Mouse (Mus musculus) left cerebral cortex, postnatal 14 days (tissue): ENCODE measurements around the gene Pcsk4. TPM values are rescaled to one million over a fixed set of nuclear protein-coding genes. Genes with fewer than 3 reads are reported as not detected.

Experiments
- DNase-seq, 2 experiments: peaks; one replicate each; pipeline ENCODE4 v3.0.0; 2021 to 2022; ENCODE audit warnings: low spot score in 2 of 2, mixed read lengths in 1 of 2
- intact Hi-C: fragments of 180-260 bp; cut with DNase I; formaldehyde crosslinking; loops from one replicate; pipeline ENCODE4 v1.15.1; 2025
- total RNA-seq, 2 experiments: library from RNA; stranded (reverse); gene quantifications; 2 replicates each; pipeline ENCODE4 v1.2.3; 2021

Gene Pcsk4
- total RNA-seq, 2 experiments from 2014 or later = 4.9 to 5.7 TPM

DNA sequence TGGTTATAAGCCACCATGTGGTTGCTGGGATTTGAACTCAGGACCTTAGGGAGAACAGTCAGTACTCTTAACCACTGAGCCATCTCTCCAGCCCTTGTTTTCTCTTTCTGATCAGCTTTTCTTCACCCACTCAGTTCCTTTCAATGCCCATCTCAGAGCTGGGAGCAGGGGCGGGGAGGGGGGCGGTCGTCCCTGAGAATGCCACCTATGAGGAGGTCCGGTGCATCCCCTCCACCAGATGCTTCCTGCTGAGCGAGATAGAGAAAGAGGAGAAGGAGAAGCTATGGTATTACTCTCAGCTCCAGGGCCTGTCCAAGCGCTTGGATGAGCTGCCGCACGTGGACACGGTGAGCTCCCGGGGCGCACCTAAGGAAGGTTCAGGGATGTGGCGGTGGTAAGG, 24.8 kb downstream of the Pcsk4 start:
- intact Hi-C loops = no loop called here
- DNase-seq = no peak

- peak; percentile 66 to 75 for DNase-seq
- intact Hi-C loops = no loop called here
Measured at GRCm38 (mm10) chr10:80302471-80302881, 26.8 kb downstream of the Pcsk4 start.

- intact Hi-C loops = no loop called here
Measured at GRCm38 (mm10) chr10:80302082-80302355, 27.3 kb downstream of the Pcsk4 start.

GRCm38 (mm10) chr10:80301256-80302081, 27.8 kb downstream of the Pcsk4 start:
- DNase-seq = no peak
- intact Hi-C loops = no loop called here

More at GRCm38 (mm10) chr10:80302082-80302355, 27.3 kb downstream of the Pcsk4 start:
- no peak for DNase-seq

GRCm38 (mm10) chr10:80300672-80301181, 28.6 kb downstream of the Pcsk4 start:
- intact Hi-C loops = no loop called here
- DNase-seq = peak; percentile 62 to 74

DNA sequence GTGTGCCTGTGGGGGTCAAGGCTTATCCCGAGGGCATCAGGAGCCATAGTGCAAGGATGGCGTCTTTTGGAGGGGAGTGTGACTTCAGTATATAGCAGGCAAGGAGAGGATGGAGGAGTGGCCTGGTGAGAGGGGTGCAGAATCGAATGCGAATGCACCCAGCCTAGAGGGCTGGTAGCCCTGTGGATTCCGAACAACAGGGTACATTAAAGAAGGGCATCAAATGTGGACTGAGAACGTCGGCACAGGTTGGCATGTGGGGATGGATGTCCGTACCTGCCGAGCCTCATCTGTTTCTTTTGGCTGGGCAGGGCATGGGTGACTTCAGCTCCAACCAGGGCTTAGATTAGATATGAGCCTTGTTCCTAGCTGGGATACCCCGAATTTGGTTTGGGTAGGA, 29.5 kb downstream of the Pcsk4 start:
- intact Hi-C loops = no loop called here
- no peak for DNase-seq

- DNase-seq = no peak
- intact Hi-C loops = no loop called here
Measured at GRCm38 (mm10) chr10:80299301-80299700, 30.0 kb downstream of the Pcsk4 start.

GRCm38 (mm10) chr10:80298571-80299281, 30.6 kb downstream of the Pcsk4 start:
- intact Hi-C loops = no loop called here
- DNase-seq = peak; percentile 95

DNA sequence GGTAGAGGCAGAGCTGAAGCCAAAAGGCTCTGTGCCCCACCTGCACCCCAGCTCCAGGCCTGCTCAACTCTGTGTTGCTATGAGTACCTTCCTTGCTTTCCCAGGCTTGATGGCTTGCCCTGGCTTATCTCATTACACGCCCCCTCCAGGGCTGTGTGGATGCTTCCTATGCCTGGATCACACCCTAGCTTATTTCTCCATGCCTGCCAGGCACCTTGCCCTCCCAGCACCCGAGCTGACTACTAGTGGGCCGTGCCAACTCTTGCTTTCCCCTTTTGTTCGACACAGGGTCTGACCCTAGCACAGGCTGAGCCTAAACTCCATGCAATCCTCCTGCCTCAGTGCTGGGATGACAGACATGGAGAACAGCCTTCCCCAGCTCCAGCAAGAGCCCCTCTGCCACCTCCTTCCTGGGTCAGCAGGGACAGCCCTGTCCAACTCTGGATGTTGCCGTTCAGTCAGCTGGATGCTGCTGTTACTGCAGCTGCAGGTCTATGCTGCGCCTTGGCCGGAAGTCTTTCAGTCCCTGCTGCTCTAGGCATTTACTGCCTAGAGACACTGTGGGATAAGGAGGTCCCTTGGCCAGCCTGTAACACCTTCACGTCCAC, 31.7 kb downstream of the Pcsk4 start:
- DNase-seq = no peak
- intact Hi-C loops = no loop called here

GRCm38 (mm10) chr10:80296824-80297223, 32.5 kb downstream of the Pcsk4 start:
- intact Hi-C loops = no loop called here
- DNase-seq = no peak

DNA sequence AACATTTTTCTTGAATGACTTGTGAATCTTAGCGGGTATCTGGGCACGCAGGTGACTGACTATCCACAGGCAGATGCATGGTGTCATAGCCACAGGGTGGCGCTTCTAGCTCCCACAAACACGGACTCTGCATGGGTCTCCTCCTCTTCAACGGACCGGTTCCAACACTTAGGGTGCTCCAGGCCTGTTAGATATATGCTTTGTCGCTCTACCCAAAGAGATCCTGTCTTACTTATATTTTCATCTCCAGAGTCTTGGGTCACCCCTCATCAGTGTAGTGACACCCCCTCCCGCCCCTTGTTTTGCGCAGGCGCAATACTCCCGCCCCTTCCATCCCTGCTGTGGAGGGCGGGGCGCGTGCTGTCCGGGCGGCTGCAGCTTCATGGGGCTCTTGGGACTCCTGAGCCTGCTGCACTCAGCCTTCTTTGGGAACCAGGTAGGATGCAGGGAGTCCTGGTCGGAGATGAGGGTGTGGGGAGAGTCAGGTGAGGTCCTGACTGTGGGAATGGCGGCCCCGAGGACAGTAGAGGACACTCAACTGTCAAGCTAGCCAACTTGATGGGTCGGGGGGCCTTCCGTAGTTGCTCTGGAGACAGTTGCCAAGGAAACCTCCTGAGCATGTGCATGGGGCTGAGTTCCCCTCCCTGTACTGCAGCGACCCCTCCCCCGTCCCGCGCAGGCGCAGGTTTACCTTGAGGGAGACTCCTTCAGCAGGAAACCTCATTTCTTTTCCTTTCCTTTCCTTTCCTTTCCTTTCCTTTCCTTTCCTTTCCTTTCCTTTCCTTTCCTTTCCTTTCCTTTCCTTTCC, 33.5 kb downstream of the Pcsk4 start, which contains the start of gene Apc2:
TSS of gene Apc2 (plus strand) at position 360 of the 808 bp plus-strand sequence.
- intact Hi-C loops = no loop called here
- DNase-seq = peak; percentile 74 to 83

- DNase-seq = no peak
- intact Hi-C loops = no loop called here
Measured at GRCm38 (mm10) chr10:80294788-80295303, 34.5 kb downstream of the Pcsk4 start.

DNA sequence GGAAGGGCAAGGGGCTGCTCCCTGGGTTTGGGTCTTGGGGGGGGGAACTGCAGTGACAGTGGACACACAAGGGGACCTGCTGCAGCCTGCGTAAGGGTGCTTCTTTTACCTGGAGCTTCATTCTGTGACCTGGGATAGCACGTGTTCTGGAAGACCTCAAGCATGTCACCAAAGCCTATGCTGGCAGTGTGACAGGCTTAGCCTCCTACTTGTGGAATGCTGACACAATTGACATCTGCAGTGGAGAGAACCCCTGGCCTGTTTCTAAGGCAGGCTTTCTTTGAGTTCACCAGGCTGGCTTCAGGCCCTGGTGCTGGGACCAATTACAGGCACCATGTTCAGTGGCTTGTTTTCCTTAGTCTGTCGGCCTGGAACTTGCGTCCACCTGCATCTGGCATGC, 35.0 kb downstream of the Pcsk4 start:
- intact Hi-C loops = no loop called here
- DNase-seq = no peak

GRCm38 (mm10) chr10:80293325-80293724, 36.0 kb downstream of the Pcsk4 start:
- no peak for DNase-seq
- intact Hi-C loops = no loop called here

DNA sequence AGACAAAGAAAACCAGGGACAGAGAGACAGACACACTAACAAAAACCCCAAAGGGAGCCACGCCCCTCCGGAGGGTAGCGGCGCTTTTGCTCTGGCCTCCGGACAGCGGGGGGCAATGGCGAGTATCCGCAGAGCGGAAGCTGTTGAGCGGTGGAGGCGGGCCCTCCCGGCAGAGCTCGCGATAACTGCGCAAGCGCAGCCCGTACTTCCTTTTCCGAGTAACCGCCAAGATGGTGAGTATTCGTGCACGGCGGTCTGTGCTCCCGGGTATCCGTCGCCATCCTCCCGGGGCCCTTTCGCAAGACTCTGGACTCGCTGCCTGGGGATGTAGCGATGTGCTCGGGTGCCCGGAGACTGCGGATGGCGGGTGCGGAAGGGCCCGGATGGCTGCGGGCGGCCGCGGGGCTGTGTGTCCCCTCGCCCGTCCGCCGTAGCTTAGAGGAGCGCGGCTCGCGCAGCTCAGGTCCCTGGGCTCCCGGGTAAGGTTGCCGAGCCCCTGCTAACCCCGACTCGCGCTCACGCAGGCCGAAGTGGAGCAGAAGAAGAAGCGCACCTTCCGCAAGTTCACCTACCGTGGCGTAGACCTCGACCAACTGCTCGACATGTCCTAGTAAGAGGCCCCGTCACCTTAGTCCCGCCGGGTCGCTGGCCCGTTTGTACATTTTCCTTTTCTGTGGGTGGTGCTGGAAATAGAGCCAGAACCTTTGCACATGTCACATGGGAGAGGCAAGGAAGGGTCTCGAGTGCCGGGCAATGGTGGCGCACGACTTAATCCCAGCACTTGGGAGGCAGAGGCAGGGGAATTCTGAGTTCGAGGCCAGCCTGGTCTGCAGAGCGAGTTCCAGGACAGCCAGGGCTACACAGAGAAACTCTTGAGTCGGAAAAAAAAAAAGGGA, 36.8 kb downstream of the Pcsk4 start, which contains the start of gene Rps15:
TSS of gene Rps15 (plus strand) at position 203 of the 896 bp plus-strand sequence.
- peak; percentile 94 to 96 for DNase-seq
- intact Hi-C loops = no loop called here

- intact Hi-C loops = no loop called here
- no peak for DNase-seq
Measured at GRCm38 (mm10) chr10:80288657-80289056, 40.6 kb downstream of the Pcsk4 start.

GRCm38 (mm10) chr10:80288097-80288496, 41.2 kb downstream of the Pcsk4 start:
- intact Hi-C loops = no loop called here
- no peak for DNase-seq
